In genomic region chr5:38276451-38276850, GRCm38 (mm10) we compare ENCODE assay signal across 13 mouse cellular contexts. TPM values are rescaled to one million over a fixed set of nuclear protein-coding genes. Genes with fewer than 3 reads are reported as not detected.
DNase-seq lines count a peak whose midpoint lies in the region; ATAC-seq and TF ChIP-seq lines count a peak whose summit lies in the region.
"Had no signal": no experiment of that assay in that cellular context is flagged by ENCODE, and none has a peak within 500 bp of the region (broad histone marks: within the 10 kb centered on the region; RNA-seq: fewer than 3 reads in every experiment).

No protein-coding gene starts in this region.

- peaks cover 56% of the 10 kb centered on the region for H3K4me1 ChIP-seq in E14TG2a.4 (replicated peaks; ENCODE audit: low read depth, low read length)
- H3K4me1 ChIP-seq in forebrain, embryonic 13.5 days: peaks cover 17% of the 10 kb centered on the region
- peaks cover 11% of the 10 kb centered on the region; the same call in 1 of the 2 replicates for H3K4me1 ChIP-seq in limb, embryonic 14.5 days (ENCODE audit: control insufficient read depth, insufficient read depth, low read length)
- no peaks in the 10 kb centered on the region for H3K4me1 ChIP-seq in liver, postnatal 0 days (ENCODE audit: insufficient read depth)

- no peak overlapping the region for H3K9ac ChIP-seq in forebrain, embryonic 13.5 days
- H3K9ac ChIP-seq in limb, embryonic 14.5 days (ENCODE audit: low read depth, low read length, severe bottlenecking): no peak overlapping the region
- no peak overlapping the region for H3K9ac ChIP-seq in liver, postnatal 0 days (replicated peaks)
- H3K9ac ChIP-seq: intestine, embryonic 15.5 days had no signal

- H3K4me3 ChIP-seq in E14TG2a.4 (replicated peaks; ENCODE audit: low read length): peak overlapping the region; percentile 74
- H3K4me3 ChIP-seq in forebrain, embryonic 13.5 days: peak overlapping the region; percentile 19; the same call in 1 of the 2 replicates
- peak overlapping the region; percentile 30 for H3K4me3 ChIP-seq in limb, embryonic 14.5 days (replicated peaks; ENCODE audit: low read length)
- H3K4me3 ChIP-seq in liver, postnatal 0 days (ENCODE audit: low read depth, low read length): no peak overlapping the region
- H3K4me3 ChIP-seq: left cerebral cortex, adult 2 months had no signal

- H3K27ac ChIP-seq in forebrain, embryonic 13.5 days: no peak overlapping the region
- no peak overlapping the region for H3K27ac ChIP-seq in limb, embryonic 14.5 days (replicated peaks; ENCODE audit: low read depth, low read length)
- no peak overlapping the region for H3K27ac ChIP-seq in liver, postnatal 0 days (ENCODE audit: low read depth)
- H3K27ac ChIP-seq: intestine, embryonic 15.5 days; left cerebral cortex, adult 2 months had no signal

- TF ChIP-seq EP300 in liver, postnatal 0 days (IDR thresholded peaks at IDR 0.05; ENCODE audit: low read depth): no peak

- H3K27me3 ChIP-seq in E14TG2a.4 (ENCODE audit: insufficient read depth, low read length): peaks cover 88% of the 10 kb centered on the region
- H3K27me3 ChIP-seq in forebrain, embryonic 13.5 days: peaks cover 78% of the 10 kb centered on the region
- peaks cover 48% of the 10 kb centered on the region for H3K27me3 ChIP-seq in limb, embryonic 14.5 days (ENCODE audit: control insufficient read depth, insufficient read depth, low read length)
- H3K27me3 ChIP-seq in liver, postnatal 0 days (ENCODE audit: insufficient read depth, low read length): peaks cover 45% of the 10 kb centered on the region

- ATAC-seq in forebrain, embryonic 13.5 days: no peak
- ATAC-seq in limb, embryonic 14.5 days (ENCODE audit: low FRiP score, low read depth): no peak
- ATAC-seq in liver, postnatal 0 days: no peak
- ATAC-seq: intestine, embryonic 15.5 days had no signal

- no peaks in the 10 kb centered on the region; the same call in 1 of the 2 replicates for H3K9me3 ChIP-seq in E14TG2a.4 (ENCODE audit: low read length)
- H3K9me3 ChIP-seq in forebrain, embryonic 13.5 days (replicated peaks): no peaks in the 10 kb centered on the region
- no peaks in the 10 kb centered on the region for H3K9me3 ChIP-seq in limb, embryonic 14.5 days (ENCODE audit: control insufficient read depth, low read length)
- no peaks in the 10 kb centered on the region for H3K9me3 ChIP-seq in liver, postnatal 0 days (ENCODE audit: low read length)
- H3K9me3 ChIP-seq: intestine, embryonic 15.5 days had no signal

- TF ChIP-seq POLR2A in limb, embryonic 14.5 days (IDR thresholded peaks at IDR 0.05; ENCODE audit: borderline replicate concordance, extremely low read depth, insufficient read depth, insufficient read length): no peak

- H3K4me2 ChIP-seq in forebrain, embryonic 13.5 days: peak overlapping the region; percentile 60
- H3K4me2 ChIP-seq in limb, embryonic 14.5 days (replicated peaks; ENCODE audit: low read depth, low read length, severe bottlenecking): peak overlapping the region; percentile 34
- H3K4me2 ChIP-seq in liver, postnatal 0 days (ENCODE audit: low read depth, low read length): no peak overlapping the region

- WGBS in forebrain, embryonic 13.5 days: under 1% methylated on average over 19 of the region's 19 CpGs
- WGBS in limb, embryonic 14.5 days: 3% methylated on average over 19 of the region's 19 CpGs
- 3% methylated on average over 19 of the region's 19 CpGs for WGBS in liver, postnatal 0 days (ENCODE audit: insufficient replicate concordance)

- no peaks in the 10 kb centered on the region for H3K36me3 ChIP-seq in E14TG2a.4 (ENCODE audit: insufficient read depth, low read length)
- H3K36me3 ChIP-seq in forebrain, embryonic 13.5 days (ENCODE audit: poor library complexity, severe bottlenecking): peaks cover 4% of the 10 kb centered on the region
- peaks cover 2% of the 10 kb centered on the region; the same call in 1 of the 2 replicates for H3K36me3 ChIP-seq in limb, embryonic 14.5 days (ENCODE audit: control insufficient read depth, insufficient read depth, low read length)
- H3K36me3 ChIP-seq in liver, postnatal 0 days (replicated peaks; ENCODE audit: insufficient read depth, low read length): peaks cover 4% of the 10 kb centered on the region; the same call in 1 of the 2 replicates
- H3K36me3 ChIP-seq: intestine, embryonic 15.5 days had no signal

- DNase-seq in adrenal gland, postnatal 14 days: peak; percentile 31
- no peak for DNase-seq in adrenal gland, postnatal 25 days
- DNase-seq in limb, embryonic 14.5 days (ENCODE audit: low spot score): no peak
- DNase-seq in urinary bladder, postnatal 25 days (ENCODE audit: low spot score): no peak
- no peak for DNase-seq in frontal cortex, postnatal 10 days (ENCODE audit: low spot score in 2 of 2)
- no peak for DNase-seq in liver, postnatal 0 days
- DNase-seq: lung, postnatal 10 days had no signal

- no peak for TF ChIP-seq CTCF in E14TG2a.4 (conservative IDR thresholded peaks at IDR 0.05; ENCODE audit: low read length)
- TF ChIP-seq CTCF in liver, postnatal 0 days (IDR thresholded peaks at IDR 0.05; ENCODE audit: low read depth): no peak

RNA-seq across cellular contexts. Expression of gene Otop1, which starts 0.7 kb away (rescaled TPM):
- 39.1 and 52.7 TPM in 2 replicates for total RNA-seq in adrenal gland, postnatal 14 days (2021)
- 24.7 and 25.0 TPM in 2 replicates for total RNA-seq in adrenal gland, postnatal 25 days (2021)
- not detected in 2 replicates for polyA plus RNA-seq in forebrain, embryonic 13.5 days (2015; fragmentation: Nextera tagmentation; extraction: Ambion mirVana)
- 0.04 TPM in 1 of 2 replicates, not detected in the other for polyA plus RNA-seq in limb, embryonic 14.5 days (2012; rRNA removed)
- not detected in 2 replicates for polyA plus RNA-seq in limb, embryonic 14.5 days (2014; fragmentation: Nextera tagmentation; extraction: Ambion mirVana)
- polyA plus RNA-seq in liver, postnatal 0 days (2015; fragmentation: Nextera tagmentation; extraction: Ambion mirVana): not detected in 2 replicates
- total RNA-seq: left cerebral cortex, adult 2 months had no signal
- polyA plus RNA-seq: intestine, embryonic 15.5 days; Patski; stomach, embryonic 16.5 days had no signal

RNA-seq across cellular contexts. Expression of gene Tmem128, which starts 16.5 kb away (rescaled TPM):
- 42.6 and 46.3 TPM in 2 replicates for total RNA-seq in adrenal gland, postnatal 14 days (2021)
- 39.0 and 45.0 TPM in 2 replicates for total RNA-seq in adrenal gland, postnatal 25 days (2021)
- polyA plus RNA-seq in forebrain, embryonic 13.5 days (2015; fragmentation: Nextera tagmentation; extraction: Ambion mirVana): 99.2 and 110 TPM in 2 replicates
- polyA plus RNA-seq in limb, embryonic 14.5 days (2012; rRNA removed): 51.1 and 57.5 TPM in 2 replicates
- polyA plus RNA-seq in limb, embryonic 14.5 days (2014; fragmentation: Nextera tagmentation; extraction: Ambion mirVana): 66.9 and 70.0 TPM in 2 replicates
- 45.3 and 45.8 TPM in 2 replicates for polyA plus RNA-seq in liver, postnatal 0 days (2015; fragmentation: Nextera tagmentation; extraction: Ambion mirVana)

RNA-seq across cellular contexts. Expression of gene Drd5, which starts 42.7 kb away (rescaled TPM):
- not detected in 2 replicates for total RNA-seq in adrenal gland, postnatal 14 days (2021)
- not detected in 2 replicates for total RNA-seq in adrenal gland, postnatal 25 days (2021)
- polyA plus RNA-seq in forebrain, embryonic 13.5 days (2015; fragmentation: Nextera tagmentation; extraction: Ambion mirVana): 0.08 TPM in 1 of 2 replicates, not detected in the other
- polyA plus RNA-seq in limb, embryonic 14.5 days (2012; rRNA removed): 0.04 and 0.12 TPM in 2 replicates
- 0.06 TPM in 1 of 2 replicates, not detected in the other for polyA plus RNA-seq in limb, embryonic 14.5 days (2014; fragmentation: Nextera tagmentation; extraction: Ambion mirVana)
- polyA plus RNA-seq in liver, postnatal 0 days (2015; fragmentation: Nextera tagmentation; extraction: Ambion mirVana): not detected in 2 replicates
- polyA plus RNA-seq: intestine, embryonic 15.5 days; Patski; stomach, embryonic 16.5 days had no signal

RNA-seq across cellular contexts. Expression of gene Lyar, which starts 56.2 kb away (rescaled TPM):
- 26.5 and 27.3 TPM in 2 replicates for total RNA-seq in adrenal gland, postnatal 14 days (2021)
- total RNA-seq in adrenal gland, postnatal 25 days (2021): 18.0 and 20.7 TPM in 2 replicates
- polyA plus RNA-seq in forebrain, embryonic 13.5 days (2015; fragmentation: Nextera tagmentation; extraction: Ambion mirVana): 93.5 and 96.4 TPM in 2 replicates
- 29.4 and 54.7 TPM in 2 replicates for polyA plus RNA-seq in limb, embryonic 14.5 days (2012; rRNA removed)
- 75.1 and 85.2 TPM in 2 replicates for polyA plus RNA-seq in limb, embryonic 14.5 days (2014; fragmentation: Nextera tagmentation; extraction: Ambion mirVana)
- polyA plus RNA-seq in liver, postnatal 0 days (2015; fragmentation: Nextera tagmentation; extraction: Ambion mirVana): 29.4 and 38.6 TPM in 2 replicates

RNA-seq across cellular contexts. Expression of gene Zbtb49, which starts 56.2 kb away (rescaled TPM):
- 9.4 and 10.3 TPM in 2 replicates for total RNA-seq in adrenal gland, postnatal 14 days (2021)
- total RNA-seq in adrenal gland, postnatal 25 days (2021): 10.8 and 12.0 TPM in 2 replicates
- polyA plus RNA-seq in forebrain, embryonic 13.5 days (2015; fragmentation: Nextera tagmentation; extraction: Ambion mirVana): 21.2 and 22.7 TPM in 2 replicates
- polyA plus RNA-seq in limb, embryonic 14.5 days (2012; rRNA removed): 22.3 and 27.9 TPM in 2 replicates
- 12.4 and 14.0 TPM in 2 replicates for polyA plus RNA-seq in limb, embryonic 14.5 days (2014; fragmentation: Nextera tagmentation; extraction: Ambion mirVana)
- 1.7 and 1.8 TPM in 2 replicates for polyA plus RNA-seq in liver, postnatal 0 days (2015; fragmentation: Nextera tagmentation; extraction: Ambion mirVana)
